Mouse (Mus musculus) heart, adult 9 months (tissue): ENCODE measurements around the gene Vezf1.

Experiments used
- DNase-seq, 2 experiments: peaks; one replicate each; pipeline ENCODE4 v3.0.0; 2022; ENCODE audit warnings: low spot score in 2 of 2

Vezf1 gene

DNA sequence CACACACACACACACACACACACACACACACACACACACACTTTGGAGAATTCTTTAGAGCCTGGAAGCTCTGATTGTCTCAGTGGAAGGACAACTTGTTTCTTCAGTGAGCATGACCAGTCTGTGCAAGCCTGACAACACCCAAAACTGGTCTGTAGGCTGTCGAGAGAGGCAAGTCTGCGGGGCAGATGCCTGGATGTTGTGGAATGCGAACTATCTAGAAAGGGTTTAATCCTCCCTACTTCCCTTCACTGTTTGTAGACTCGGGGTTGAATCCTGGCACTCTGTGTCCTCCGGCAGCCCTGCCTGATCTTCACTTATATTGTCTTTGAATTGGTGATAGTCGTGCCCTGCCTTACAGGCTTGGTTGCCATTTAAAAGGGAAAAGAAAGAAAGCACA is 55.7 kb downstream of the Vezf1 start:
- DNase-seq = no peak

DNA sequence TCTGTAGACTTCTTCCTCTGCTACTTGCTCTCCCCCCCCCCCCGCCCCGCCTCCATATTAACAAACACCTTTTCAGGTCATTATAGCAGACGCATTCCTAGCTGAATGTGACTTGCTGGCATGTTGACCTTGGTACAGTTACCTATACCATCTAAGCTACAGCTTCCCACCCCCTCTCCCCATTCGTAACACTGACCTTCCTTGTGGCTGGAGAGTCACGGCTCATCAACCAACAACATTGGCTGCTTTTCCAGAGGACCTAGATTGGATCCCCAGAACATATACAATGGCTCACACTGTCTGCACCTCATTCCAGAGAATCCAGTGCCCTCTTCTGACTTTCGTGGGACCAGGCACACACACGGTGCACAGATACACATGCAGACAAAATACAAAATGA is 57.4 kb downstream of the Vezf1 start:
- no peak for DNase-seq

DNA sequence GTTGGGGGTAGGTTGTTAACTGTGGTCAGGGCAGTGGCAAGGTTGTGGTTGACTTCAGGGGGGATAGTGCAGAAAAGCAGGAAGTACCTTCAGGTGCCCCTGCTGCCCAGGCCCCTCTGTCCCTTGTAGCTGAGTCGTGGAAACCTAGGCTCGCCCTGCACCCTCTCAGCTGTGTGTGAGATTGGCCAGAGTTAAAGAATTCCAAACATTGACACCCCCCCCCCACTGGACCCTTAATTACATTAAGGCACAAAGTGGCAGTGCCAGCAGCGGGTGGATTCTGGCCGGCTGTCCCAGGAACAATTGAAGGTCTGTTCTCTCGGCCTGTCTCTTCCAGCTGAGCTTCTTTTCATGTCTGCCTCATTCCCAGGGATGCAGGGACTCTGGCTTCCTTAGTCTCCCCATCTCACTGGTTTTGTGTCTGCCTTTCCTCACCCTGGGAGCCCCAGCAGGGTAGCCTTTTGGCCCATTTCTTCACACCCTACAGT is 58.3 kb downstream of the Vezf1 start:
- no peak for DNase-seq

DNA sequence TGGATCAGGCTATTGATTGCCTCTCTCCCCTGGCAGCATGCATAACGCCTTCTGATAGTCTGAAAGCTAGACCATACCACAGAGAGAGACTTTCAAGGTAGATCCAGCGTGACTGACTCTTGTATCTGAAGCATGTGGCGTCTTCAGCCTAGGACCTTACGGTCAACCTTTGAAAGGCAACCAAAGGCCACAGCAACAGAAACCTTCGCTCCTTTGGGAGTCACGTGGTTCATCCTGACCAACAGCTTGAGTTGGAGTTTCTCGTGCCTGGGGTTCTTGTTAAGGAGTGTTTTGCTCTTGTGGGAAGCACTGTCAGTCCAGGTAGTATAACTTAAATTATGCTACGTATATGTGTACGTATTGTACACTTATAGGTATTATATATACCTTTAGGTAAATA is 60.4 kb downstream of the Vezf1 start:
- DNase-seq = no peak

DNA sequence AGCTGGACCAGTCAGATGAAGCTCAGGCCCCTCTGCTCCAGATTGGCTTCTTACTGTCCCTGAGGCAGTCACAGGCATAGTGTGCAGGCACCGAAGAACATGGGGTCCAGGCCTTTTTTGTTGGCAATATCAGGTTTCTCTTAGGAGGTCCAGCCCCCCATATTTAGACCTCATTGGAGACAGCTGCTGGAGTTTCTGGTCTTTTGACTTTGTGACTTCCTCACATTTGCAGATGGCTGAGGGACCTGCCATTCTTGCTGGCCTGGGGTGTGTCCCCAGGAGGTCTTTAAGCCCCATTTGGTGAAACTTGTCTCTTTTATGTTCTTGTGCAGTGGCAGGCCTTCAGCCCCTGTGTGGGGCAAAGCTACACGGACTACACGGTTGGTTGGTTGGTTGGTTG is 61.2 kb downstream of the Vezf1 start:
- no peak for DNase-seq

DNA sequence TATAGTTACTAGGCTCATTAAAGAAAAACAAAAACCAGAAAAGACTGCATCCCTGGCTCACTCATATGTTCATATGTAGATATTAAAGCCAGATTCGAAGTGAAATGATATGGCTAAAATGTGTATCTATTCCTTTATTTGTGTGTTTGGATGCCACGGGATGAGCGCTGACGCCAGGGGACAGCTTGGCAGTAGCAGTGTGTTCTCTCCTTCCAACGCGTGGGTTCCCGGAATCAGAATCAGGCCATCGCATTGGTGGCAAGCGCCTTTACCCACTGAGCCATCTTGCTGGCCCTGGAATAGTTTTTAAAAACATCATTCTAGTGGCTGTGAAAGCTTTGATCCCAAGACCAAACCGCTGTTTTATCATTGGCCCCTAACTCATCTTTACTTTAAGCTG is 61.9 kb downstream of the Vezf1 start:
- DNase-seq = no peak

DNA sequence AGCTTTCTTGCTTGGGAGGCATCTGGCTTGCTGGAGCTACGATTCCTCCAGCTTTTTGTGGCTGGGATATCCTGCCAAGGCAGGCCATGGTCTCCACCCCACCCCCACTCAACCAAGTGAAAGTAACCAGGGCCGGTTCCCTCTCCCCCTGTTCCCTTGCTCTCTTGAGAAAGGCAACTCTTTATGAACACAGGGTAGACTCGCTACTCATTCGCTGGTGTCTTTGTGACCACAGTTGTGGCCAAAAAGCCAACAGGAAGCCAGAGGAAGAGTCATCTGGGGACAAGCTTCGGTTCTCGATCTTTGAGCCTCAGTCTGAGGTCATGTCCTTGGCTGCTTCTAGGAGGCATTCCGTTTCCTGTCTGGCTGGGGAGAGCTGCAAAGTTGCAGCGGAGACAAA is 63.8 kb downstream of the Vezf1 start:
- peak; percentile 93 for DNase-seq
